Mouse (Mus musculus) heart, postnatal 0 days (tissue): Measurements from ENCODE around the gene Mybpc3. TPM values are rescaled to one million over a fixed set of nuclear protein-coding genes. Genes with fewer than 3 reads are reported as not detected.
"Not testable (repeated sequence)": the region's sequence is repeated elsewhere in the genome, so short reads cannot be mapped to it uniquely, and the experiment has no call there.

Source experiments
- ATAC-seq: fragments of 200-750 bp; cut with Nextera tagmentation; 2 replicates; pipeline ENCODE4 v1.8.0; 2017; ENCODE audit warnings: low read depth, moderate number of reproducible peaks, moderate library complexity; ENCODE audit not compliant: insufficient read depth
- DNase-seq: peaks from one replicate; pipeline ENCODE4 v3.0.0-alpha.2; 2016; ENCODE audit warnings: low spot score
- H3K27ac ChIP-seq: fragments of 300-500 bp; sonication (generic); 2 replicates; pipeline ENCODE4 v1.5.1; 2014; ENCODE audit warnings: low read depth, mild to moderate bottlenecking
- H3K27me3 ChIP-seq: fragments of 300-500 bp; sonication (generic); 2 replicates; pipeline ENCODE4 v1.6.1; 2014; ENCODE audit warnings: low read length, mixed read lengths; ENCODE audit not compliant: control insufficient read depth, insufficient read depth
- H3K36me3 ChIP-seq: fragments of 300-500 bp; sonication (generic); replicated peaks from 2 replicates; pipeline ENCODE4 v1.6.1; 2014; ENCODE audit warnings: low read length, mixed read lengths; ENCODE audit not compliant: control insufficient read depth, insufficient read depth
- H3K4me1 ChIP-seq: fragments of 300-500 bp; sonication (generic); 2 replicates; pipeline ENCODE4 v1.6.1; 2014; ENCODE audit warnings: antibody characterized with exemption; ENCODE audit not compliant: control insufficient read depth, insufficient read depth
- H3K4me2 ChIP-seq: fragments of 300-500 bp; sonication (generic); 2 replicates; pipeline ENCODE4 v1.6.1; 2014; ENCODE audit warnings: low read depth, mild to moderate bottlenecking, low read length, moderate library complexity
- H3K4me3 ChIP-seq: fragments of 300-500 bp; sonication (generic); 2 replicates; pipeline ENCODE4 v1.5.1; 2014; ENCODE audit warnings: low read depth, low read length
- H3K9ac ChIP-seq: fragments of 300-500 bp; sonication (generic); replicated peaks from 2 replicates; pipeline ENCODE4 v1.6.1; 2014; ENCODE audit warnings: low read depth, low read length, mixed read lengths
- H3K9me3 ChIP-seq: fragments of 300-500 bp; sonication (generic); replicated peaks from 2 replicates; pipeline ENCODE4 v1.6.1; 2016; ENCODE audit warnings: low read length; ENCODE audit not compliant: control insufficient read depth
- CTCF ChIP-seq: IDR thresholded peaks from 2 replicates; pipeline ENCODE4 v1.5.1; 2016; ENCODE audit warnings: antibody characterized with exemption, control low read depth, low read depth
- EP300 ChIP-seq: IDR thresholded peaks from 2 replicates; pipeline ENCODE4 v1.6.1; 2016; ENCODE audit warnings: antibody characterized with exemption, low read depth
- WGBS: fragments of 180-500 bp; shearing (Covaris S2); extraction: QIAGEN DNeasy Blood & Tissue Kit; methylation state at CpG from one replicate; pipeline ENCODE4 v1.1.7; 2014; 5-methylcytosine and 5-hydroxymethylcytosine counted together
- polyA plus RNA-seq: library from polyadenylated mRNA; unstranded; fragments of >200 nt; fragmentation: Nextera tagmentation; extraction: Ambion mirVana; gene quantifications from 2 replicates; pipeline ENCODE4 v1.2.1, GENCODE M21; 2015
- total RNA-seq: library from RNA; depleted of rRNA; stranded (reverse); fragments of >200 nt; gene quantifications from 2 replicates; pipeline ENCODE4 v1.2.3, GENCODE M21; 2014; ENCODE audit warnings: low replicate concordance

The Mybpc3 gene
- total and polyA plus RNA-seq, 2 experiments from 2014 or later, result 1,207 to 2,313 TPM

DNA sequence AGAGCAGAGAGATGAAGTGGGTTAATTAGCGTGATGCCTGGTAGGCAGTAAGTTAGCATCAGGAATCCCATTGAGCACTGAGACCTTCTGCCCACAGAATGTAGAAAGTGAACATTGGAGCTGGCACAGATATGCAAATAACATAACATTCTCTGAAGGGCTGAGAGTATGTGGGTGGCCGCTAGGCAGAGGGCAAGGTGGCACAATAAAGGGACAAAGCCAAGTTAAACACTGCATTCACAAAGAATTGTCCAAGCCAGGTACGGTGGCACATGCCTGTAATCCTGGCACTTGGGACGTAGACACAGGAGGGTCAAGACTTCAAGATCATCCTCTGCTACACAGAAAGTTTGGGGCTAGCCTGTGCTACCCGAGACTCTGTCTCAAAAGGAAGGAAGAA lies 8.7 kb upstream of the Mybpc3 start:
- DNase-seq, result no peak
- H3K27ac ChIP-seq, result no peak overlapping the region
- no peak overlapping the region for H3K9ac ChIP-seq
- 83% methylated on average over 5 of the region's 5 CpGs for WGBS
- no peaks in the 10 kb centered on the region for H3K27me3 ChIP-seq
- no peak for ATAC-seq
- H3K4me3 ChIP-seq, result no peak overlapping the region
- TF ChIP-seq CTCF (no peak), EP300 (no peak)
- H3K4me1 ChIP-seq, result peaks cover 7% of the 10 kb centered on the region; the same call in 1 of the 2 replicates
- no peaks in the 10 kb centered on the region for H3K36me3 ChIP-seq
- no peak overlapping the region for H3K4me2 ChIP-seq
- H3K9me3 ChIP-seq, result no peaks in the 10 kb centered on the region

GRCm38 (mm10) chr2:91109807-91110385 lies 8.0 kb upstream of the Mybpc3 start:
- no peak overlapping the region for H3K4me3 ChIP-seq
- TF ChIP-seq EP300, result no peak
- no peak for TF ChIP-seq CTCF
- H3K36me3 ChIP-seq, result no peaks in the 10 kb centered on the region
- 89% methylated on average over 5 of the region's 5 CpGs for WGBS
- no peaks in the 10 kb centered on the region for H3K27me3 ChIP-seq
- no peak overlapping the region for H3K4me2 ChIP-seq
- peaks cover 7% of the 10 kb centered on the region; the same call in 1 of the 2 replicates for H3K4me1 ChIP-seq
- H3K27ac ChIP-seq, result no peak overlapping the region
- H3K9ac ChIP-seq, result no peak overlapping the region
- no peak for DNase-seq
- ATAC-seq, result no peak
- H3K9me3 ChIP-seq, result no peaks in the 10 kb centered on the region

- DNase-seq, result no peak
- H3K4me1 ChIP-seq, result peaks cover 7% of the 10 kb centered on the region; the same call in 1 of the 2 replicates
- ATAC-seq, result no peak
- WGBS, result 78% methylated on average over 6 of the region's 6 CpGs
- H3K36me3 ChIP-seq, result no peaks in the 10 kb centered on the region
- no peak overlapping the region for H3K4me3 ChIP-seq
- H3K27ac ChIP-seq, result no peak overlapping the region
- TF ChIP-seq EP300 (no peak), CTCF (peak; percentile 12; the same call in 1 of the 2 replicates)
- H3K27me3 ChIP-seq, result no peaks in the 10 kb centered on the region
- no peak overlapping the region for H3K9ac ChIP-seq
- no peak overlapping the region for H3K4me2 ChIP-seq
- H3K9me3 ChIP-seq, result no peaks in the 10 kb centered on the region
Observed at GRCm38 (mm10) chr2:91110429-91110828, 7.5 kb upstream of the Mybpc3 start.

GRCm38 (mm10) chr2:91111832-91112231 lies 6.1 kb upstream of the Mybpc3 start:
- not testable (repeated sequence) for DNase-seq, H3K9me3 ChIP-seq, H3K27me3 ChIP-seq, H3K36me3 ChIP-seq, ATAC-seq, H3K9ac ChIP-seq, H3K4me2 ChIP-seq, H3K4me1 ChIP-seq, H3K27ac ChIP-seq, H3K4me3 ChIP-seq
- WGBS, result 86% methylated on average over 3 of the region's 3 CpGs

- H3K36me3 ChIP-seq, result no peaks in the 10 kb centered on the region
- H3K4me2 ChIP-seq, result no peak overlapping the region
- peaks cover 11% of the 10 kb centered on the region; the same call in 1 of the 2 replicates for H3K4me1 ChIP-seq
- ATAC-seq (peak; percentile 24; the same call in 1 of the 2 replicates), DNase-seq (no peak)
- no peaks in the 10 kb centered on the region for H3K9me3 ChIP-seq
- no peaks in the 10 kb centered on the region for H3K27me3 ChIP-seq
- 27% methylated on average over 4 of the region's 4 CpGs for WGBS
- H3K27ac ChIP-seq, result peak overlapping the region; percentile 52
- H3K4me3 ChIP-seq, result no peak overlapping the region
- TF ChIP-seq CTCF (no peak), EP300 (peak; percentile 81)
- no peak overlapping the region for H3K9ac ChIP-seq
Observed at GRCm38 (mm10) chr2:91112491-91112890, 5.5 kb upstream of the Mybpc3 start.

DNA sequence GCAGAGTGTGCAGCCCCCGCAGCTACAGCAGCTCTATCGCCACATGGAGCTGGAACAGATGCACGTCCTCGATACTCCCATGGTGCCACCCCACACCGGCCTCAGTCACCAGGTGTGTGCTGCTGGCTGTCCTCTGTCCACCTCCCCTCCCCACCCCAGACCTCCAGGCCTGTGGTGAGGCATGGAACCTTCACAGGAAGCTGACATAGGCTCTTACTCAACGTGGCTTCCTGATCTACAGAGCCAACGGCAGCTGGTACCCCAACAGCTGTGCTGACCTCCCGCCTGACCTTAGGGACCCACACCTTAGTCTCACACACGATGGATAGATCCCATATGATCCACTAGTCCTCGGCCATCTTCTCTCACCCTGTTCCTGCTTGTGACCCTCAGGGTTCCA lies 4.6 kb upstream of the Mybpc3 start:
- no peak for DNase-seq
- Histone ChIP-seq H3K4me3 (no peak overlapping the region), H3K36me3 (no peaks in the 10 kb centered on the region), H3K4me1 (peaks cover 11% of the 10 kb centered on the region; the same call in 1 of the 2 replicates), H3K27ac (peak overlapping the region; percentile 52; the same call in 1 of the 2 replicates), H3K27me3 (no peaks in the 10 kb centered on the region), H3K9ac (no peak overlapping the region), H3K4me2 (no peak overlapping the region), H3K9me3 (no peaks in the 10 kb centered on the region)
- TF ChIP-seq EP300 (no peak), CTCF (no peak)
- no peak for ATAC-seq
- WGBS, result 59% methylated on average over 10 of the region's 10 CpGs
